Mouse (Mus musculus) adipocyte (in vitro differentiated cells): ENCODE measurements around the gene Hk1.

Experiments used
- DNase-seq: peaks from one replicate; pipeline ENCODE4 v3.0.0-alpha.2; 2016; ENCODE audit warnings: low spot score

Hk1 gene

GRCm38 (mm10) chr10:62379808-62380207 lies at the start of gene Hk1:
Gene Hk1 (minus strand): TSS chr10:62379908.
- no peak for DNase-seq

DNA sequence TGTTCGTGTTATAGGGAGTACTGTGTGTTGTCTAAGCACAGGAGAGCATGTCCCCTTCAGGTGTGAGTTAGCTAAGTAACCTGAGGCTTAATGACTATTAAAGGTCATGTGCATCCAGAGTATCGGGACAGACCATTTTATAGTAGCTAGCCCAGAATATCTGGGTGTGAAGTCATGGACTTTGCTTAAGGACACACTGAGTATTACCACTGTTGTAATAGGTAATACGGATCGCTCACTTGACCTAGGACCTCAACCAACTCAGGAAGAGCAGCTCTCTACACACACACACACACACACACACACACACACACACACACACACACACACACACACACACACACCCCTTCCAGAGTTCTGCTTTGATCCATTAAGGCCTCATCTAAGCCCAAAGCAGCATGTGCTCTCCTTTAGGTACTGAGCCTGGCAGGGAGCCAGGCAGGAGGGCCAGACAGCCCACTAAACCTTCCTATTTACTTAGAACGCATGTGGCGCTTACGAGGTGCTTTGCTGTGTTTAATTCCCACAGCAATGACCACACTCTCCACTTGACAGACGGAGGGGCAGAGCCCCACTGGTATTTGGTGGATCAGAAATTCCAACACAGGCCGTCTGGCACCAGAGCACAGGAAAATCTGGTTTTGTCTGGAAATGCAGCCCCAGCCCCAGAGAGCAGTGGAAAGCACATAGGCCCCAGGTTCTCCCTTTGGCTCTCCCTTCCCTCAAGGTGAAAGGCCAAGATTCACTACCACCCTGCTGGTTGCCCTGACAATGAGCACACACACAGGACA lies 45.6 kb upstream of the Hk1 start:
- DNase-seq = peak; percentile 7

- no peak for DNase-seq
Observed at GRCm38 (mm10) chr10:62422255-62422654, 42.5 kb upstream of the Hk1 start, which contains the start of gene Hkdc1. Gene Hkdc1 (minus strand): TSS chr10:62422491.

GRCm38 (mm10) chr10:62421127-62421526 lies 41.4 kb upstream of the Hk1 start:
- DNase-seq = no peak

GRCm38 (mm10) chr10:62420399-62420798 lies 40.7 kb upstream of the Hk1 start:
- DNase-seq = no peak

GRCm38 (mm10) chr10:62419422-62419821 lies 39.7 kb upstream of the Hk1 start:
- DNase-seq = no peak

DNA sequence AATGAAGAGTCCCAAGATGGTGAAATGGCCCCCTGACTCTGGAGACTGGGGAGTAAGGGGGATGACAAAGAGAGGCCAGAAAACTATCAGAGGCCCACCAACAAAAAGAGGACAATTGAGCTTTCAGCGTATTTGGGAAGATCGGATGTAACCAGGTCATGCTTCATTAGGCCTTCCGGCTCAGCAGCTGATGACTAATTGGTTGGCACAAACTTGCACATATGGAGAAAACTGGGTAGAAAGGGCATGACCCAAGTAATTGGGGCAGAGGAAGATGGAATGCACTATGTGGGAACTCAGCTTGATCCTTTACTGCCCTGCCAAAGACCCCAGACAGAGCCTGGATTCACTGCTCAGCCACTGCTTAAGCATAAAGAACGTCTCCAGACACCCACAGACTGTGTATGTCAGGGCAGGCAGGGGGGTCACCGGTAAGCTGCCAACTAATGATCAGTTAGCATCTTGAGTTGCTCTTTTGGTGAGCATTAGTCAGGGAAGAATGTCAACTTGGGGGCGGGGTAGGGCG lies 39.2 kb upstream of the Hk1 start:
- peak; percentile 60 for DNase-seq

DNA sequence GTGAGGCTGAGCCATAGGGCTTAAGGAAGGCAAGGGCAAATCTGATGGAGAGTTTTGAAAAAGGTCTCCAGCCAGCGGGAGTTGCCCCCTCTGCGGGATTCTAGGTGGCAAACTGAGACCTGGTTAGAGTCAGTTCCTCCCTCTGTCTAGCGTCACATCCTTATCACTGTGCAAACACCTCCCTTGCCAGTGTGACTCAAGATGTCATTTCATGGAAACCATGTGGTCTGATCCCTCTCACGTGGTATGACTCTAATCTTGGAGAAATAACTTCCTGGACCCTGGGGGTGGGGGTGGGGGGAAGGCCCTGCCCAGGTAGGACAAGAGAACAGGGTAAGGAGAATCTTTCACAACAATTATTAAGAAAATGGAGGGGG lies 33.9 kb upstream of the Hk1 start:
- no peak for DNase-seq

DNA sequence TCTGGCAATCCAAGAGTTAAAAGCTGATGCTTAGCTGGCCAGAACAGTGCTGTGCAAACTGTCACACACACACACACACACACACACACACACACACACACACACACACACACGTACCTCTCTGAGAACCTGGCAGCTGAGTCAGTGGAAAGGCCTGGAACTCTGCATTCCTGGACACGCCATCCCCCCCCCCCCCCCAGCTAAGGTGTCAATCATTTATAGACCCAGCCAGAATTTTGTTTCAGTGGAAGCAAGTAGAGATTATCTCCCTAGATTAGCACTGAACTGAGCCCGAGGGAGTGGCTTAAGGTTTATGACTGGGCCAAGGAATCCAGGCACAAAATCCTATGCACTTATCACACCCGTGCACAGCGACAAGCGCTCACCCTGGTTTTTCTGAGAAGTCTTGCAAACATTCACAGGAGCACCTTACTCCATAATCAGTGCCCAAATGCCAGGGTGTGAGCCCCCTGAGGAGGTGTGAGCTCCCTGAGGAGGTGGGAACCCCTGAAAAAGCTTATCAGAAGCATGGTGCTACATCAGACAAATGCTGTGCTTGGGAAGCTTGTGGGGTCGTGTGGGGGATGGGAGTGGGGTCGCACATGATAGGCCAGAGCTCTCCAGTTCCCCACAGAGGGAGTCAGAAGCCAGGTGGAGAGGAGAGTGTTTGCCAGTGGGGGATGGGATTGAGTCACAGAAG lies 33.3 kb upstream of the Hk1 start:
- no peak for DNase-seq

DNA sequence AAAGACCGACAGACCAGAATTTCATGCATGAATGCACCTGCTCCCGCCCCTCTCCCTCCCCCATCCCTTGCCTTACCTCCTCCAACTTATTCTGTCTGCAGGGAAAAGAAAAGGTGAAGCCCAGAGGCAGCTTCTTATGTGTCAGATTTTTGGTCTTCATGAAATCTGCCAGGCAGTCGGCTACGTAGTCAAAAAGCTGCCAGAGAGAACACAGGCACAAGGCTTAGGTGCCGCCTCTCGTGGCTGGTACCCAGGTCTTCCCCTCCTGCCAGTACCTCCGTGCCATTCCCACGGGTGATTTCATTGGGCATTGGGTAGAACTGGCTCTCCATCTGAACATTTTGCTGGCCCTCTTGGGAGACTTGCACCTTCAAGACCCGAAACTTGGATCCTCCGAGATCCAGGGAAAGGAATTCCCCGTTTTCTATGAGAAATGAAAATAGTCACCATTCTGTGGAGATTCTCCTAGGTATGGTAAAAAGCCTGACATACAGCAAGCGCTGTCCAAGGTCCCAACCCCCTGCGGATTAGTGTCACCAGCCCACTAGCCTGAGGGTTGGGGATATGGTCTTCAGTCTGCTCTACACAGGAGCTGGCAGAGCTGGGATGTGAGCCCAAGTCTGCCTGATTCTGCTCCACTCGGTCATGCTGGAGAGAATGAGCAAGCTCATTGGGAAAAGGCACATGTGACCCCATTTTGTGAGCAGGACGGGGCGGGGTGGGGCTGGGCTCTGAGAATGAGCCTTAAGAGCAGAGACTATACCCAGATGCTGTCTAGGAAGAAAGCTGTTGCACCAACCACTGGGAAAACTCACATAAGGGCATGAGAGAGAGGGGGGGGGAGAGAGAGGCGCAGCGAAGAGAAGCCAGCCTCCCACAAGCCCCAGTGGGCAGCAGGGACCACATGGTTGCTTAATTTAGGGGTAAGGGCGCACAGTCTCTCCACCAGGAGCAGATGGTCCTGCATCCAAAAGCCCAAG lies 32.0 kb upstream of the Hk1 start:
- no peak for DNase-seq

DNA sequence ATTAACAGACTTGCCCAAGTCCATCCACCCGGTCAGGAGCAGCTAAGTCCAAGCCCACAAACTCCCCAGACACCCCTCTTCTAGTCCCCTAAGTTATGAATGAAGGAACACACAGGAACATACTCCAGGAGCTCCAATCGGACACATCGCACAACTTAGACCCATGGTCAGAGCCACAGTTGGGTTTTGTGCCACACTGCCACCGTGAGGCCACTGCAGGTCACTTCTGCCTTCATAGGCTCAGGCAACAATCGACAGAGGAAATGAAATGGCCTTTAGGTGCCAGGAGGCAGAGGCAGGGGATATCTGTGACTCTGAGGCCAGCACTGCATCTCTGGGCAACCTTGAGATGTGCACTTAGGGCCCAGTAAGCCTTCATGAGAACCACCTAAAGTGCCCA lies 31.2 kb upstream of the Hk1 start:
- peak; percentile 69 for DNase-seq

- no peak for DNase-seq
Observed at GRCm38 (mm10) chr10:62404901-62405300, 25.2 kb upstream of the Hk1 start.

- no peak for DNase-seq
Observed at GRCm38 (mm10) chr10:62401641-62402111, 22.0 kb upstream of the Hk1 start.

GRCm38 (mm10) chr10:62383011-62383410 lies 3.3 kb upstream of the Hk1 start:
- no peak for DNase-seq

DNA sequence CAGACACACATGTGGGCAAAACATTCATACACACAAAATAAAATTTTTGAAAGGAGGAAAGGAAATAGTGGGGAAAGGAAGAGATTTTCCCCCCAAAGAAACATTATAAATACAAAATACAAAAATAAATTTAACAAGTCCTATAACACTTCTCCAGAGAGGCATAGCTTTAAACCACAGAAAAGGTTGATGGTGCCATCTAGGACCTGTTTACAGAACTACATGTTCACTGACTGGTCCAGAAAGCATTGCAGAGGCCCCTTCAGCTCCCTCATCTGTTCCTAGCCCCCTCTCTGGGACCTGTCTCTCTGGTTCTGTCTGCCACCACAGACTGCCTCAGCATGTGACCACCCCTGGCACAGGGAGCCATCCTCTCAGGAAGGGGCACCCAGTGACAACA lies 1.2 kb upstream of the Hk1 start:
- DNase-seq = peak; percentile 24

- DNase-seq = no peak
Observed at GRCm38 (mm10) chr10:62358827-62359226, 20.9 kb downstream of the Hk1 start.

- DNase-seq = peak; percentile 21
Observed at GRCm38 (mm10) chr10:62356105-62356730, 23.5 kb downstream of the Hk1 start.

DNA sequence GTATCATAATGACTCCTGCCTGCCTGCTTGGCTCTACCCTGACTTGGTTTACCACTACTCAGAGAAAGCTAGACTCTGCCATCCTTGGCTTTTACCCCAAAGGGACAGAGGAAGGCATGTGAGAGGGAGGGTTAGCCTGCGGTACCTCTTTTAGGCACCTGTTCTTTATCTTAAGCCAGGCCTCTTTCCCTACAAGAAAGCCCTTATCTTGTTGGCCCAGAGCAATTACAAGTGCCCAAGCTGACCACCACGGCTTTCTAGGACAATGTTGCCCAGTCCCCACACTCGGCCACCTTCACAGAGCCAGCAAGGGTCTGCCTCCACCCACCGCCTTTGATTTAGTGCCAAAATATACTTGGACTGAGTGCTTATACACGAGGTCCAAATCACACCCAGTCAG lies 34.6 kb downstream of the Hk1 start:
- no peak for DNase-seq

- no peak for DNase-seq
Observed at GRCm38 (mm10) chr10:62344004-62344752, 35.5 kb downstream of the Hk1 start.

- DNase-seq = no peak
Observed at GRCm38 (mm10) chr10:62342512-62342911, 37.2 kb downstream of the Hk1 start.

DNA sequence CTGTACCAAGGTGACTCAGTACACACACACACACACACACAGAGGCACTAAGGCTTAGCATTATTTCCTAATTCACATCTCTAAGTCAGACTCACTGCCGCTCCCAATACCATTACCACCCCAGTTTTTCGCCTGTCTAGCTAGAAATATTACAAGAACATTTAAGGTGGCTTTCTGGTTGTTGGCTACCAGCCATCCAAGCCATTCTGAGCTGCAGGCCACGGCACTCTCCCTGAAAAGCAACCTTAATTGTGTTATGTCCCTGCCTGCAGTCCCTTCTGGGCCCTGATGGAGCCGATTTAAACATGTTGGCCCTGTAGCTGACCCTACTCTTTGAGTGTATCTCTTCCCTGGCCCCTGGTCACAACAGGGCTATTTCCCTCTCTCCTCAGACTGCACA lies 37.8 kb downstream of the Hk1 start:
- no peak for DNase-seq
